Mouse (Mus musculus): ENCODE measurements at regions not wholly inside any gene's neighbourhood (a gene's known extent, or its start where the extent isn't known, plus 50 kb on each side); places are given as distances from the start of the nearest gene placed in this dataset.

DNA sequence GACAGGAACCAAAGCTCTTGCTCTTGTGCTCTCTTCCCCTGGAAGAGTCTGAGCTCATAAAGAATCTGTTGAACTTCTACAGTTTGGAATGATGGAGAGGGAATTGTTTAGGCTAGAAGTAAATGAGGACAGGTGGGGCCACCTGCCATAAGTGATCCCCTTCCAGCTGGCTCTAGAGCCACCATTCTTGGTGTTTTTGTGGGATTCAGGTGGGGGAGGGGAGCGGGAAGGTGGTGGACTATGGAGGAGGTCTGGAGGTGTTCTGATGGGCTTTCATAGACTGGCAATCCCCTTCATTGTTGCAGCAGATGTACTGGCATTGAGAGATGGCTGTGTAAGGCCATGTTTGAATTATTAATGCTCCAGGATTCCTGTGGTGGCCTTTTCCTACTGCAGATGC lies 132.6 kb upstream of the Opcml start:
- no peak for TF ChIP-seq MAX (IDR thresholded peaks at IDR 0.05)
- no peak for TF ChIP-seq USF1 (IDR thresholded peaks at IDR 0.05; ENCODE audit: low read depth)
- TF ChIP-seq CTCF (IDR thresholded peaks at IDR 0.05; ENCODE audit: control insufficient read depth, insufficient read depth, insufficient read length), result no peak
- no peak for TF ChIP-seq FOSL1 (IDR thresholded peaks at IDR 0.05; ENCODE audit: insufficient read depth, low read length, poor library complexity, severe bottlenecking)
- TF ChIP-seq CEBPB (IDR thresholded peaks at IDR 0.05; ENCODE audit: low read depth), result no peak
